Mouse (Mus musculus) liver, embryonic 16.5 days (tissue): ENCODE measurements around the gene Rab40c. TPM values are rescaled to one million over a fixed set of nuclear protein-coding genes. Genes with fewer than 3 reads are reported as not detected.

Experiments used
- ATAC-seq: fragments of 200-750 bp; cut with Nextera tagmentation; 2 replicates; pipeline ENCODE4 v1.8.0; 2017; ENCODE audit warnings: low read depth, mild to moderate bottlenecking, moderate number of reproducible peaks, moderate library complexity
- H3K27ac ChIP-seq: fragments of 300-500 bp; sonication (generic); 2 replicates; pipeline ENCODE4 v1.5.1; 2014; ENCODE audit warnings: mild to moderate bottlenecking, low read length
- H3K27me3 ChIP-seq: fragments of 300-500 bp; sonication (generic); 2 replicates; pipeline ENCODE4 v1.6.1; 2014; ENCODE audit warnings: low read depth, low read length, mixed read lengths; ENCODE audit not compliant: control insufficient read depth, insufficient read depth
- H3K36me3 ChIP-seq: fragments of 300-500 bp; sonication (generic); 2 replicates; pipeline ENCODE4 v1.6.1; 2014; ENCODE audit warnings: mild to moderate bottlenecking; ENCODE audit not compliant: control insufficient read depth, insufficient read depth
- H3K4me1 ChIP-seq: fragments of 300-500 bp; sonication (generic); 2 replicates; pipeline ENCODE4 v1.6.1; 2014; ENCODE audit warnings: low read depth, low read length, mixed read lengths; ENCODE audit not compliant: control insufficient read depth
- H3K4me2 ChIP-seq: fragments of 300-500 bp; sonication (generic); 2 replicates; pipeline ENCODE4 v1.6.1; 2014; ENCODE audit warnings: low read depth, low read length, mixed read lengths
- H3K4me3 ChIP-seq: fragments of 300-500 bp; sonication (generic); 2 replicates; pipeline ENCODE4 v1.5.1; 2014; ENCODE audit warnings: low read depth, mild to moderate bottlenecking, low read length
- H3K9ac ChIP-seq: fragments of 300-500 bp; sonication (generic); 2 replicates; pipeline ENCODE4 v1.6.1; 2014; ENCODE audit warnings: low read depth, low read length
- H3K9me3 ChIP-seq: fragments of 300-500 bp; sonication (generic); replicated peaks from 2 replicates; pipeline ENCODE4 v1.6.1; 2016; ENCODE audit warnings: low read length; ENCODE audit not compliant: control insufficient read depth
- WGBS: fragments of 180-500 bp; shearing (Covaris S2); extraction: QIAGEN DNeasy Blood & Tissue Kit; methylation state at CpG from one replicate; pipeline ENCODE4 v1.1.7; 2014; ENCODE audit not compliant: insufficient replicate concordance; 5-methylcytosine and 5-hydroxymethylcytosine counted together
- polyA plus RNA-seq: library from polyadenylated mRNA; unstranded; fragments of >200 nt; fragmentation: Nextera tagmentation; extraction: Ambion mirVana; gene quantifications from 2 replicates; pipeline ENCODE4 v1.2.1, GENCODE M21; 2015

Gene Rab40c
- polyA plus RNA-seq, 1 experiment from 2014 or later = 7.0 TPM

GRCm38 (mm10) chr17:25914295-25914694, 5.2 kb downstream of the Rab40c start:
- H3K9ac ChIP-seq = no peak overlapping the region
- no peaks in the 10 kb centered on the region for H3K27me3 ChIP-seq
- no peaks in the 10 kb centered on the region for H3K9me3 ChIP-seq
- no peak overlapping the region for H3K27ac ChIP-seq
- WGBS = 51% methylated on average over 4 of the region's 4 CpGs
- no peak for ATAC-seq
- H3K4me3 ChIP-seq = no peak overlapping the region
- peaks cover 36% of the 10 kb centered on the region for H3K4me1 ChIP-seq
- H3K4me2 ChIP-seq = no peak overlapping the region
- no peaks in the 10 kb centered on the region for H3K36me3 ChIP-seq

GRCm38 (mm10) chr17:25913877-25914275, 5.7 kb downstream of the Rab40c start:
- no peaks in the 10 kb centered on the region for H3K9me3 ChIP-seq
- peaks cover 35% of the 10 kb centered on the region for H3K4me1 ChIP-seq
- no peaks in the 10 kb centered on the region for H3K36me3 ChIP-seq
- no peak overlapping the region for H3K9ac ChIP-seq
- no peak overlapping the region for H3K4me3 ChIP-seq
- WGBS = 9% methylated on average over 1 of the region's 1 CpGs
- ATAC-seq = no peak
- H3K27me3 ChIP-seq = no peaks in the 10 kb centered on the region
- H3K27ac ChIP-seq = no peak overlapping the region
- H3K4me2 ChIP-seq = no peak overlapping the region

DNA sequence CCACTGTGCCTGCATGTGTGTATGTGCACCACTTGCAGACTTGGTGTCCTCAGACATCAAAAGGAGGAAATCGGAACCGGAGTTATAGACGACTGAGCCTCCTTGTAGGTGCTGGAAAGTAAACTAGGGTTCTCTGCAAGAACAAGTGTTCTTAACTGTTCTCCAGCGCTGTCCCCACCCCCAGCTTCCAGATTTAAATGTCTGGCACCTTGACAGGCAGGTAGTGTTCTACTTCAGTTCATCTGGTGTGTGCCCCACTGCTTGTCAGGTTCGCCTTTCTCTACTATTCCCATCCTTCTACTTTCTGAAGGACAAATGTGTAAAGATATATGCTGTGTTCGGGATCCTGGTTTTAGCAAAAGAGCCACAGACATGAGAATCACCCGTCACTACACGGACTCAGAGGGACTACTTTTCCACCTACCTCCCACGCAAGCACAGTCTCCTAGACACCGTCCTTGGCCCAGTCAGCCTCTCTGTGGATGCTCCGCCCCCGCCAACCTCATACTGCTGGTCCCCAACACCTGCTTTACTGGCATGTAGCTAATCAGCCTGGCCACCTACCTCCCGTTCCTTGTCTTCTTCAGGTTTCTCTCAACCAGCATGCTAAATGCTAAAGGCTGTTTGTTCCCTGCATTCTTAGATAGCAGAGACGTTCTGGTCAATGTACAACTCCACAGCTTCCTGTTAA, 6.2 kb downstream of the Rab40c start:
- no peak; the same call in 1 of the 2 replicates for ATAC-seq
- Histone ChIP-seq H3K27me3 (no peaks in the 10 kb centered on the region), H3K9ac (no peak overlapping the region), H3K4me1 (peaks cover 29% of the 10 kb centered on the region), H3K4me3 (no peak overlapping the region), H3K27ac (no peak overlapping the region), H3K9me3 (no peaks in the 10 kb centered on the region), H3K36me3 (no peaks in the 10 kb centered on the region), H3K4me2 (no peak overlapping the region)
- WGBS = 52% methylated on average over 14 of the region's 14 CpGs

GRCm38 (mm10) chr17:25911816-25912215, 7.7 kb downstream of the Rab40c start:
- no peak overlapping the region for H3K9ac ChIP-seq
- H3K9me3 ChIP-seq = no peaks in the 10 kb centered on the region
- H3K36me3 ChIP-seq = no peaks in the 10 kb centered on the region
- ATAC-seq = no peak
- H3K4me3 ChIP-seq = no peak overlapping the region
- H3K27ac ChIP-seq = no peak overlapping the region
- H3K4me1 ChIP-seq = peaks cover 16% of the 10 kb centered on the region
- H3K27me3 ChIP-seq = no peaks in the 10 kb centered on the region
- no peak overlapping the region for H3K4me2 ChIP-seq
- WGBS = 64% methylated on average over 4 of the region's 4 CpGs

DNA sequence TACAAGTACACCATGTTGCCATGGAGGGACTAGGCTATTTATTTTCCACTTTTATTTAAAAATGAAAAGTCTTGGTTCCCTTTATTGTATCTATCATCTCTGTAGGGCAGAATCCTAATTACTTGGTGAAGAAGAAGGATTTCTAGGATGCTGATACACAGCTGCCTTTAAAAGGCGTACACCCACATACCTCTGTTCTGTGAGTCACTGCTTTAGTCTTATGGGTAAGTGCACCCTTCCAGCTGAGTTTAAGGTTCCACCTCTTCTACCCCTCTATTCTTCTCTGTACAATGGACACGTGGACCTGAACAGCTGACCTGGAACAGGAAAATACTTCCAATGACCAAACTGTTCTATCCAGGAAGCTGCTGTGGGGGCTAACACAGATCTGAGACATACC, 11.9 kb downstream of the Rab40c start:
- 62% methylated on average over 2 of the region's 2 CpGs for WGBS
- Histone ChIP-seq H3K4me2 (no peak overlapping the region), H3K9ac (no peak overlapping the region), H3K4me3 (no peak overlapping the region), H3K27ac (no peak overlapping the region), H3K9me3 (no peaks in the 10 kb centered on the region), H3K36me3 (no peaks in the 10 kb centered on the region), H3K27me3 (no peaks in the 10 kb centered on the region), H3K4me1 (no peaks in the 10 kb centered on the region; the same call in 1 of the 2 replicates)
- ATAC-seq = no peak

DNA sequence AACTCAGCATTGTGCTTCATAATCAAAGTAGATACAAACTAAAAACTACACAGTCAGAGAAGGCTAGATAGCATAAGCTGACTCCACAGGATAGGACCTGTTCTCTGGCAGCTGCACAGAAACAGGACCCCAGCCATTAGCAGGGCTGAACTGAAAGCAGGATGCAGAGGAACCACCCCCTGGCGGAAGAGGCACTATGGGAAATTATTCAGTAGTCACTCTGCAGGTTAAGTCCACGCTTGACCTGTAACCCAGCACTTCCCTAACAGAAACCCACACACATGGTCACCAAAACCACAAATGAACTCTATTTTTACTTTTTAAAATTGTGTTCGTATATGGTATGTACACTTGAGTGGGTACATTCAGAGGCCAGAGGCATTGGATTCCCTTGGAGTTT, 16.5 kb downstream of the Rab40c start:
- WGBS = 52% methylated on average over 3 of the region's 3 CpGs
- ATAC-seq = no peak
- no peak overlapping the region for H3K4me3 ChIP-seq

DNA sequence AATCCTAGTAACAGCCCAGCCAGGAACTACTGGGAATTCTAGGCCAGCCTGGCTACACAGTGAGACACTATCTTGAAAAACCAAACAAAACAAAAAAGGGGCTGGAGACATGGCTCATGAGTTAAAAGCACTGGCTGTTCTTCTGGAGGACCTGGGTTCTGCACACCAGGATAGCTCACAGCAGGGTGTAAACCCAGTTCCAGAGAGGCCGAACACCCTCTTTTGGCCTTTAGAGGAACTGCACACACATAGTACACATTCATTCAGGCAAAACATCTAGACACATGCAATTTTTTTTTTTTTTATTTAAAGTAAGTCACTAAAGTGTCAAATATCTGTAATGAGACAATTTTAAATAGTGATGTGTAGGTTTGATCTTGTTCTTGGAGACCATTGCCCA, 19.3 kb downstream of the Rab40c start:
- peaks cover 6% of the 10 kb centered on the region; the same call in 1 of the 2 replicates for H3K36me3 ChIP-seq
- no peak overlapping the region for H3K4me2 ChIP-seq
- H3K27ac ChIP-seq = no peak overlapping the region
- no peak for ATAC-seq
- no peaks in the 10 kb centered on the region for H3K9me3 ChIP-seq
- H3K27me3 ChIP-seq = no peaks in the 10 kb centered on the region
- H3K4me3 ChIP-seq = no peak overlapping the region
- 59% methylated on average over 1 of the region's 1 CpGs for WGBS
- H3K4me1 ChIP-seq = peaks cover 6% of the 10 kb centered on the region; the same call in 1 of the 2 replicates
- H3K9ac ChIP-seq = no peak overlapping the region

More for the DNA sequence above, 16.5 kb downstream of the Rab40c start:
- Histone ChIP-seq H3K9me3 (no peaks in the 10 kb centered on the region), H3K9ac (no peak overlapping the region), H3K27ac (no peak overlapping the region), H3K4me2 (no peak overlapping the region), H3K4me1 (no peaks in the 10 kb centered on the region; the same call in 1 of the 2 replicates), H3K36me3 (peaks cover 6% of the 10 kb centered on the region; the same call in 1 of the 2 replicates), H3K27me3 (no peaks in the 10 kb centered on the region)

- 75% methylated on average over 12 of the region's 12 CpGs for WGBS
- Histone ChIP-seq H3K4me2 (no peak overlapping the region), H3K9me3 (no peaks in the 10 kb centered on the region), H3K27ac (no peak overlapping the region), H3K4me1 (peaks cover 6% of the 10 kb centered on the region; the same call in 1 of the 2 replicates), H3K9ac (no peak overlapping the region), H3K4me3 (no peak overlapping the region), H3K36me3 (peaks cover 6% of the 10 kb centered on the region; the same call in 1 of the 2 replicates), H3K27me3 (no peaks in the 10 kb centered on the region)
- ATAC-seq = no peak
Measured at GRCm38 (mm10) chr17:25895891-25896290, 23.6 kb downstream of the Rab40c start.

DNA sequence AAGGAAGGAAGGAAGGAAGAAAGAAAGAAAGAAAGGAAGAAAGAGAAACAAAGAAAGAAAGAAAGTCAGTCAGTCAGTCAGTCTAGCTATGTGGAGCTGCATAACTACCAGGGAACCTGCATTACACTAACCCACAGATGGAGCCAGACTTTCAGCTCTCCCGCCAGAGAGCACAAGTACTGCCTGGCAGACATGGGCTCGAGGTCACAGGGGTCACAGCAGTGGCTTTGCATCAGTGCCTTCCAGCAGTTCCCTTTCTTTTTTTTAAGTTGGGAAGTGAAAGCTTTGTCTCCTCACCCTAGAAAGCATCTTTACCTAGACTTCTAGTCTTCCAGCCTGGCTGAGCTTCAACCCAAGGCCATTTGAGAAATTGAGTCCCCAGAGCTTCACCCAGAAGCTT, 24.1 kb downstream of the Rab40c start:
- ATAC-seq = no peak
- Histone ChIP-seq H3K27me3 (no peaks in the 10 kb centered on the region), H3K4me2 (no peak overlapping the region), H3K36me3 (peaks cover under 1% of the 10 kb centered on the region; the same call in 1 of the 2 replicates), H3K4me3 (no peak overlapping the region), H3K27ac (no peak overlapping the region), H3K9me3 (no peaks in the 10 kb centered on the region), H3K9ac (no peak overlapping the region), H3K4me1 (peaks cover 6% of the 10 kb centered on the region; the same call in 1 of the 2 replicates)
- 30% methylated on average over 2 of the region's 2 CpGs for WGBS
